Mouse (Mus musculus): ENCODE measurements around the gene Acan. TPM values are rescaled to one million over a fixed set of nuclear protein-coding genes. Genes with fewer than 3 reads are reported as not detected.

Gene Acan
- total RNA-seq, 2 experiments from 2014 or later, result 4.4 to 5.1 TPM

DNA sequence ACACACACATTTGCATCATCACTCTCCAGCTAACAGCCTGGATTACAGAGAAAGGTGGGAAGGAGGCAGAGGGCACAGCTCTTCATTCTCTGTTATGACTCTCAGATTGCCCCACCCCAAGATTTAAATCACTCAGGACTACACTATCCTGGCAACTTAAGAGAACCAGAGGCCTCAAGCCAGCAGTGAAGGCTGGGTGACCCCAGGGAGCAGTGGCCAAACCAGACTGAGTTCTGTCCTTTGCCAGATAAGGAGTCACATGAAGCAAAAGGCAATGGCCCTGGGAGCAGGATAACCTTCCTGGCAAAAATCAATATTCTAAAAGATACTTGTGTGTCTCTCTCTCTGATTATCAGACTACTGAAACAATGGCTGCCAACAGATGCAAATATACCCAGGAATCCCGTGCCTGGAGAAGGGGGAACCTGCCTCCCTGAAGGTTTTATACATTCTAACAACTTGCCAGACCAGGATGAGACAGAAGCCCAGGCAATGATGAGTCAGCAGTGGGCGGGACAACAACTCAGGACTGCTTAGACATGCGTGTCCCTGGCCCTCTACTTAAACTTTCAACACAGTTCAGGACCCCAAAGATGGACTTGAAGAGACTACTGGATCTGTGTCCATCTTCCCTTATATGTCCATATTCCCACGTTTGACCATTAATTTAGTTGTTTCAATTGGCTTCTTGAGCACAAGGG lies 86.8 kb downstream of the Acan start:
- DNase-seq, result no peak

DNA sequence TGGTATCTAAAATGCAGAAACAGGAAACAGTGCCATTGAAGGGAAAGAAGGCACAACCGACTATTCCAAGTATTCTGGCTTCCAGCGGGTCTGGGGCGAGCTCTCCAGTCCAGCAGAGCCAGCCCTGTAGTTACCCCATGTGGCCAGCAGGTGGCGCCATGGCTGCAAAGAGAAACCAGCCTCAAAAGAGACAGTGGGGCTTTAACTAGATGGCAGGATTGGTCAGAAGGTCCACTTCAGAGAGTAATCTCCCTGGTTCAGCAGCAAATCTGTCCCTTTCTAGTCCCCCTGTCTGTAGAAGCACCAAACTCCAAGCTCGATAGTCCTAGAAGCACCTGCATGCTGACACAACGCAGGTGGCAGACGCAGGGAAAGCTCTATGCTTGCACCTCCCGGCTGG lies 87.6 kb downstream of the Acan start:
- peak; percentile 86 for DNase-seq

DNA sequence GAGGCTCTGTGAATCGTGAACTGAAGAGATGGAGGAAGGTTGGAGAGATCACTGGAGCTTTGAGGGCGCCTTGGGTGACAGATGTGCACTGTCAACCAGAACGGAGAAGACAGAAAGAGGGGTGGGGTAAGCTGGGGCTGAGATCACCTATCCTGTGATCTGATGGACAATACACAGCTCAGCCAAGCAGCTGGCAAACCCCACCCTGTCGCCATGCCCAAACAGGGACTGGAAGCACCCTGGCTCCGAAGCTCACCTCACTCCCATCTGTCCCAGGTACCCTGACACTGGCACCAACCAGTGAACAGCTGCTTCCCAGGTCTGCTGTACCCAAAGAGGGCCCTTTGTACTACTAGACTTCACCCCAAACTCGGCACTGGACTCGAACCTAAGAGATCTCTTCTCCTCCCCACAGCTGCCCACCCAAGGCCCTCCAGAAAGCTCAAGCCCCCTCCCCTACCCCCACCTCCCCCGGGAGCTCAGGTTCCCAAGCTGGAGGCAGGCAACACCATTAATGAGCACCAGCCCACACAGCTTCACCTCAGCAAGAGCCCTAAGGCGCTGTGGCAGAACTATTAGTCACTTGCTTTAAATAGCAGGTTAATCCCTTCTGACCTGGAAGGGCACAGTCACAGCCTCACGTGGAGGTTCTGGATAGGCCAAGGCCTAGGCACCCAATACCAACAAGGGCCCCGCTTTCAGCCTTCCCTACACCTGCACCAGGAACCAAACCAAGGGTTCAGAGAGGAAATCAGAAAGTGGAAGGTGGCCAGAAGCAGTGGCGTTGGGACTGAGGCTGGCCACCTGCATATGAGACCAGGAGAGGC lies 93.9 kb downstream of the Acan start:
- DNase-seq, result no peak

DNA sequence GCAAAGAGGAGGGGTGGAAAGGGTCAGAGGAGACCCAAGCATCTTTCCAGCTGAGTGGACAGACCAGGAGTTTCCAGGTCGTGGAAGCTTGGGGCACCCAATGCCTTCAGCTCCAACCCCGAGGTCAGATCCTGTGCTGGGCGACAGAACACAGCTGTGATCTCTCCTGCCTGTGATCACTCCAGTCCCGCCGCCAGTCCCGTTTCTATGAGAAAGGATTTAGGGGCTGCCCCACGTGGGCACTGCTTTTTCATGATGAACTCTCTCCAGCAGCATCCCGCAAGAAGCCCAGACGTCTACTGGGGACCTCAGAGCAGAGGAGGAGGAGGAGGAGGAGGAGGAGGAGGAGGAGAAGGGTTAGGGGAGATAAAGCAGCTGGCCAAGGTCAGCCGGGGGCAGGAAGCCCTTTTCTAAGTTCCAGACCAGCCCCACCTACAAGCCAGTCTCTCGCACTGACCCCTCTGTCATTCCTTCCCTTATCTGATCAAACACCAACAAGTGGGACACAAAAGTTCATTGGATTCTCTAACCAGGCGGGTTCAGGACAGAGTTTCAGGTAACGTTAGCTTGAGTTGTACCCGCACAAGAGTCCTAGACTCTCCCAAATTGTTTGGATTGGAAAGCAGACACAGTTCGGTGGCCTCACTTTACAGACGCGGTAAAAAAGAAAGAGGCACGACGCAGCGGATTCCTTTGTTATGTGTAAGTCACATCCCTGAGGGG lies 94.8 kb downstream of the Acan start:
- DNase-seq, result no peak

DNA sequence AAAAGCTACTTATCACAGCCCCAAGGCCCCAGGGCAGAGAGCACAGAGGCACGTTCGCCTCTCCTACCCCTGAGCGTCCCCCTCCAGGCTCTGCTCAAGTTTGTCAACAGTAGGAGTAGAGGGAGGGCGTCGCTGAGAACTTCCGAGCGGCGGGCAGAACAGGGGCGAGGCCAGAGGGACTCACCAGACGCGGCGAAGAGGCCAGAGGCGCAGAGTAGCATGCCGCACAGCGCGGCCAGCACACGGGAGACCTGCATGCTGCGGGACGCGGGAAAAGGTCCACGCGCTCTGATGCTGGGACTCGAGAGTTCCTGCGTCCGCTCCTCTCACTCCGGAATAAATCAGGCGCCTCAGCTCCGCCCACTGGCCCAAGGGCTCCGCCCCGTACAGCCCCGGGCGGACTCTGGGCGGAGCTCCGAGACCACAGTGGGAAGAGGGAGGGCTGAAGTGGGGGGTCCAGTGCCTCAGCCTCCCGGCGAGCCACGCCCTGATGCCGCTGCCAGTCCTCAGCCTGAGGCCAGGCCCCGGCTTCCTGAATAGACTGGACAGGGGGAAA lies 95.5 kb downstream of the Acan start, which contains the start of gene Mfge8:
Mfge8 (minus strand) TSS at position 350 of the 556 bp plus-strand sequence.
- peak; percentile 90 for DNase-seq

DNA sequence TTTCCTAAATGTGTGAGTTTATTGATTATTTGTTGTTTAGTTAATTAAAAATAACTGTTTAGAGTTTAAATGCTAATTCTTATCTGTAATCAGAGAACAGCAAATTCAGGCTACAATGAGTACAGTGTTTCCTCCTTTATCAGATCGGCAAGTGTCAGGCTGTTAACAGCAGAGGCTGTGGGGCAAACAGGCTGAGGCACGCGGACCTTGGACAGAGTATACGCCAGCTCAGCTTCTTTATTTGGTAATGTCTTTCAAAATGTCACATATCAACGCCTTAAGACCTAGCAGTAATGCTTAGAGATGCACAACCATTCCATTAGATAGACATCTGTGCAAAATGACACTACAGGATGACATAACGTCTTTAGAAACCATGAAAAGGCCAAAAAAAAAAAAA lies 96.2 kb downstream of the Acan start:
- DNase-seq, result no peak

DNA sequence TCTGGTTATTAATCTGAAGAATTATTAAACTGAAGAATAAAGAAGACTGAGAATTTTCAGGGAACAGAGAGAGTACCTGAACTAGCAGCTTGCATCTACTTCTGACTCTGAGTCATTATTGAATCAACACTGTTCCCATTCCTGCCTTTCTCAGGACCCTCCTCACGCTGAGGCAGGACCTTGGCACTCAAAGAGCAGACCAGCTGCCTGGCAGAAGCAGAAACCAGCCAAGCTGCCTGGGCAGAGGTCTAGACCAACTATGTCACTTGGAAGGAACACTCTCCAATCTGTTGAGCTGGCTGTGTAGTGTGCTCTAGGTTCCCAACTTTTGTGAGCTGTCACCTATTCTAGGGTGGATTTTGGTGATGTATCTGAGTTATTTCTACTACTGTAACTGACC lies 106.1 kb downstream of the Acan start:
- no peak for DNase-seq

Other genes with a start within 250 kb of the Acan start
- gene Det1, start 206.2 kb upstream of the Acan start, total RNA-seq (2021), result 10 to 100 TPM in 1 of 2 experiments, 1 to 10 TPM in 1; 7.3 to 10.3 TPM
- 10 to 100 TPM; 22.7 to 27.1 TPM for gene Aen, start 157.6 kb upstream of the Acan start, total RNA-seq (2021)
- gene Isg20, start 140.1 kb upstream of the Acan start, total RNA-seq (2021), result 1 to 10 TPM in 1 of 2 experiments, under 1 TPM in 1; 0.89 to 3.6 TPM
- gene Hapln3, start 77.5 kb downstream of the Acan start, total RNA-seq (2021), result under 1 TPM; 0.79 to 0.82 TPM
- gene Mfge8, start 95.6 kb downstream of the Acan start, total RNA-seq (2021), result 10 to 100 TPM; 75.9 to 82.3 TPM
- gene Abhd2, start 219.7 kb downstream of the Acan start, total RNA-seq (2021), result 10 to 100 TPM; 14.4 to 18.6 TPM

All from gastrocnemius, postnatal 10 days (tissue).